Mouse (Mus musculus) embryonic facial prominence, embryonic 14.5 days (tissue): ENCODE data around the gene Cd86. TPM values are rescaled to one million over a fixed set of nuclear protein-coding genes. Genes with fewer than 3 reads are reported as not detected.

Source experiments
- ATAC-seq: fragments of 200-750 bp; cut with Nextera tagmentation; 2 replicates; pipeline ENCODE4 v1.8.0; 2017; ENCODE audit warnings: low read depth, moderate number of reproducible peaks, moderate TSS enrichment
- DNase-seq: peaks from one replicate; pipeline ENCODE4 v3.0.0-alpha.2; 2015; ENCODE audit warnings: low spot score
- H3K27ac ChIP-seq: fragments of 300-500 bp; sonication (generic); replicated peaks from 2 replicates; pipeline ENCODE4 v1.5.1; 2014; ENCODE audit warnings: low read depth, mild to moderate bottlenecking, low read length, moderate library complexity
- H3K27me3 ChIP-seq: fragments of 300-500 bp; sonication (generic); replicated peaks from 2 replicates; pipeline ENCODE4 v1.6.1; 2014; ENCODE audit warnings: low read length; ENCODE audit not compliant: control insufficient read depth, insufficient read depth
- H3K36me3 ChIP-seq: fragments of 300-500 bp; sonication (generic); 2 replicates; pipeline ENCODE4 v1.6.1; 2014; ENCODE audit warnings: low read length, mixed read lengths; ENCODE audit not compliant: control insufficient read depth, insufficient read depth
- H3K4me1 ChIP-seq: fragments of 300-500 bp; sonication (generic); 2 replicates; pipeline ENCODE4 v1.6.1; 2014; ENCODE audit warnings: antibody characterized with exemption, low read length; ENCODE audit not compliant: control insufficient read depth, insufficient read depth
- H3K4me2 ChIP-seq: fragments of 300-500 bp; sonication (generic); 2 replicates; pipeline ENCODE4 v1.6.1; 2014; ENCODE audit warnings: low read depth, mild to moderate bottlenecking, low read length, moderate library complexity, mixed read lengths
- H3K4me3 ChIP-seq: fragments of 300-500 bp; sonication (generic); 2 replicates; pipeline ENCODE4 v1.5.1; 2014; ENCODE audit warnings: low read depth, mild to moderate bottlenecking, low read length
- H3K9ac ChIP-seq: fragments of 300-500 bp; sonication (generic); 2 replicates; pipeline ENCODE4 v1.6.1; 2014; ENCODE audit warnings: low read depth, mild to moderate bottlenecking, low read length, moderate library complexity, mixed read lengths
- H3K9me3 ChIP-seq: fragments of 300-500 bp; sonication (generic); 2 replicates; pipeline ENCODE4 v1.6.1; 2016; ENCODE audit warnings: low read length; ENCODE audit not compliant: control insufficient read depth
- WGBS: fragments of 180-500 bp; shearing (Covaris S2); extraction: QIAGEN DNeasy Blood & Tissue Kit; methylation state at CpG from one replicate; pipeline ENCODE4 v1.1.7; 2014; 5-methylcytosine and 5-hydroxymethylcytosine counted together
- polyA plus RNA-seq: library from polyadenylated mRNA; unstranded; fragments of >200 nt; fragmentation: Nextera tagmentation; extraction: Ambion mirVana; gene quantifications from 2 replicates; pipeline ENCODE4 v1.2.1, GENCODE M21; 2014

The Cd86 gene
- polyA plus RNA-seq, 1 experiment from 2014 or later = 2.8 TPM

GRCm38 (mm10) chr16:36649304-36649703, 16.6 kb downstream of the Cd86 start:
- Histone ChIP-seq H3K36me3 (no peaks in the 10 kb centered on the region), H3K4me1 (no peaks in the 10 kb centered on the region), H3K9ac (no peak overlapping the region), H3K4me3 (no peak overlapping the region), H3K4me2 (no peak overlapping the region), H3K27me3 (no peaks in the 10 kb centered on the region), H3K9me3 (no peaks in the 10 kb centered on the region), H3K27ac (no peak overlapping the region)
- DNase-seq (no peak), ATAC-seq (no peak)
- WGBS = 59% methylated on average over 3 of the region's 3 CpGs

DNA sequence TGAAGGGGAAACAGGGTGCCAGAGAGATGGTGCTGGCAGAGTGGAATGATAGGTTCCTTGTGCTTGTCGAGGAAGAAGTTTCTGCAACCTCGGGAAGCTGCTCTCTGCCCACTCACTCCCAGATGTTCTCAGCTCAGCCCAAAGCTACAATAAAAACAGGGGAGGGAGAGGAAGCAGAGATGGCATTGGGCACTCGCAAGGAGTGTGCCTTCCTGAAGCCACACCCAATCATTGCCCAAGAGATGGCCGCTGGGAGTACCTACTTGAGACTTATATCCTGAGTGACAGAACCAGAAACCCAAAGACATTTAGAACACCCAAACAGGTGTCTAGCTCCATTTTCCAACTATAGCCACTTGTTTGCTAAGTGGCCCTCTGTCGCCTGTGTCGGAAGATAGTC, 20.8 kb downstream of the Cd86 start:
- Histone ChIP-seq H3K4me3 (no peak overlapping the region), H3K9ac (no peak overlapping the region), H3K36me3 (no peaks in the 10 kb centered on the region), H3K27ac (no peak overlapping the region), H3K4me1 (no peaks in the 10 kb centered on the region), H3K4me2 (no peak overlapping the region), H3K9me3 (no peaks in the 10 kb centered on the region), H3K27me3 (no peaks in the 10 kb centered on the region)
- DNase-seq (no peak), ATAC-seq (no peak)
- WGBS = 79% methylated on average over 6 of the region's 6 CpGs

DNA sequence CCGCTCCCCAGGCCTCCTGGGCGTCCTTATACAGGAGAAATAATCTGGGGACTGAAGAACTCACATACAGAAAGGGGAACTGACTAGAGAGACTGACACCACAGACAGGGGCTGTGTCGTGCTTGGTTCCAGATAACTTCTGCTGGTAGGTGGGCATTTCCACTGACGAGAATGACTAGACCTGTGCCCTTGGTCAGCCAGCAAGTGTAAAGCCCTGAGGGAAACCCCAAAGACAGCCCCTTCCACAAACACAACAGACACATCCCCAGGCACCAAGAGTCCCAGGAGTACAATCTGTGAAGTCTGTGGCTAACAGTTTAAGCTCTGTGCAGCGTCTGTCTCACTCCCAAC, 23.2 kb downstream of the Cd86 start:
- no peak for ATAC-seq
- whole genome bisulfite sequencing = 74% methylated on average over 5 of the region's 5 CpGs

DNA sequence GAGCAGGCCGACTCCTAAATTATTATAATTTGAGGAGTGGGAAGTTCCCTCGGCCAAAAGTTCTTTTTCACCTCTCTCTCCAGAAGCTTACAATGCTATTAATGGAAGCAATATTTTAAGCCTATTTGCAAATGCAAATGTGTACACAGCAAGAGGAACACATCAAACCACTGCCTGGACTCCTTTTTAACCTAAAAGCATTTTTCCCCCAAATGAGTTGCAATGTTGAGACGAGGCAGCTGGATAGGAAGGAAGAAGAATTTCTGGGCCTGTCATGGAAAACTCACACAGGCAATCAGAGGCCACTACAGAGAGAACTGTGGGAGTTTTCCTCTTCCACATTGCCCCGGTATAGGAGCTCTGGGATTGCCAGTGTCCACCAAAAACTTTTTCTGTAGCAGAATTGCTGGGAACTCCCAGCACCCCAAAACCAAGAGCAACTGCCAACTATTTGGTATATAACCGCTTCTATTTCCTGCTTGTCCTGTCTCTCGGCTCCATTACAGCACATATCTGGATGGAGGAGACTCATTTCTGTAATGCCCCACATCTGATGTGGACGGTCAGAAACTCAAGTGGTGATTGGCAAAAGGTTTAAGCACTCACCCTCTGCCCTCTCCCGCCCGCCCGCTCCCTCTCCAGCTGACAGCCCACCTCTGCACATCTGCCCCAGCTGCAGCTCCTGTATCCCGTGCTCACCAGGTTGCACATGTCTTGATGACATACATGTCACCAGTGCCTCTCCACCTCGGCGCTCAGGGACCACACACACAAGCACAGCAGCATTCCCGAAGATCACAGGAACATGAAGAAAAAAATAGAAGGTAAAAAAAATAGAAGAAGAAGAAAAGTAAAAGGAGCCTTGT, 23.8 kb downstream of the Cd86 start:
- Histone ChIP-seq H3K4me2 (no peak overlapping the region), H3K4me3 (no peak overlapping the region), H3K4me1 (no peaks in the 10 kb centered on the region), H3K27ac (no peak overlapping the region), H3K36me3 (no peaks in the 10 kb centered on the region), H3K9ac (no peak overlapping the region), H3K27me3 (no peaks in the 10 kb centered on the region), H3K9me3 (no peaks in the 10 kb centered on the region)
- WGBS = 74% methylated on average over 14 of the region's 14 CpGs
- ATAC-seq (no peak), DNase-seq (no peak)

More for the DNA sequence above, 23.2 kb downstream of the Cd86 start:
- Histone ChIP-seq H3K36me3 (no peaks in the 10 kb centered on the region), H3K4me1 (no peaks in the 10 kb centered on the region), H3K4me3 (no peak overlapping the region), H3K9me3 (no peaks in the 10 kb centered on the region), H3K9ac (no peak overlapping the region), H3K4me2 (no peak overlapping the region), H3K27me3 (no peaks in the 10 kb centered on the region), H3K27ac (no peak overlapping the region)
- DNase-seq = no peak

GRCm38 (mm10) chr16:36640993-36641392, 24.9 kb downstream of the Cd86 start:
- Histone ChIP-seq H3K9ac (no peak overlapping the region), H3K27ac (no peak overlapping the region), H3K4me1 (no peaks in the 10 kb centered on the region), H3K36me3 (no peaks in the 10 kb centered on the region), H3K4me2 (no peak overlapping the region), H3K9me3 (no peaks in the 10 kb centered on the region), H3K4me3 (no peak overlapping the region), H3K27me3 (no peaks in the 10 kb centered on the region)
- 62% methylated on average over 5 of the region's 5 CpGs for WGBS
- ATAC-seq = no peak
- no peak for DNase-seq

DNA sequence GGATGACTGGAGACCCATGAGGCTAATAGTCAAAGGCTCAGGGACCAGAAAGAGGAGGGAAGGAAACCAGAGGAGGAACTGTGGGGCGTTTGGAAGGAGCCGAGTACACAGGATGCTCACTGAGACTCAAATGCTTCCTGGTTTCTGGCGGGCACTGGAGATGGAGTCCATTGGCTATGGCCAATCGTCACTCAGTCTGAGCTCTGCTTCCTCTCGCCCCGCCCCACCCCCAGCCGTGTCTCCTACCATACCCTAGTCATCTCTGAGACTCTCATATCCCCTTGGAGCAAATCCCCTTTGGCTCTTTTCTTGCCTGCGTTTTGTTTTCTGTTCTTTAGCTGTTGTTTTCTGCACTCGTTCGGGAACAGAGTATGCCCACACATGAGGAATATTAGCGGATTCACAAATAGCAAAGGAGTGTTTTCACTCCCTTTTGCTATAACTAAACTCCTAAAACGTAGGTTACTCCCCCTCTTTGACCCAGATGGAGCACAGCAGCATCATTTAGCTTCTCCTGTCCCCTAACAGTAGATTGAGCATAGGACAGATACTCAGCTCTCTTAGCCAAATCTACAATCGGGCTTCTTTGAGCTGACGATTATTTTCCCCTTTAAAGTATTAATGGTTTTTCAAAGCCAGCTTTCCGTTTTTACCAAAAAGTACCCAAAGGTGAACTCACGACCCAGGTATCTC, 25.9 kb downstream of the Cd86 start:
- Histone ChIP-seq H3K4me2 (no peak overlapping the region), H3K27me3 (no peaks in the 10 kb centered on the region), H3K9me3 (no peaks in the 10 kb centered on the region), H3K36me3 (no peaks in the 10 kb centered on the region), H3K4me1 (no peaks in the 10 kb centered on the region), H3K4me3 (no peak overlapping the region), H3K27ac (no peak overlapping the region), H3K9ac (no peak overlapping the region)
- 88% methylated on average over 16 of the region's 16 CpGs for WGBS
- DNase-seq = no peak
- no peak for ATAC-seq

- Histone ChIP-seq H3K4me3 (no peak overlapping the region), H3K4me2 (no peak overlapping the region), H3K9ac (no peak overlapping the region), H3K27ac (no peak overlapping the region), H3K36me3 (no peaks in the 10 kb centered on the region), H3K27me3 (no peaks in the 10 kb centered on the region), H3K4me1 (no peaks in the 10 kb centered on the region), H3K9me3 (no peaks in the 10 kb centered on the region)
- DNase-seq (no peak), ATAC-seq (no peak)
- 64% methylated on average over 4 of the region's 4 CpGs for WGBS
These were observed 29.1 kb downstream of the Cd86 start for GRCm38 (mm10) chr16:36636800-36637199.

DNA sequence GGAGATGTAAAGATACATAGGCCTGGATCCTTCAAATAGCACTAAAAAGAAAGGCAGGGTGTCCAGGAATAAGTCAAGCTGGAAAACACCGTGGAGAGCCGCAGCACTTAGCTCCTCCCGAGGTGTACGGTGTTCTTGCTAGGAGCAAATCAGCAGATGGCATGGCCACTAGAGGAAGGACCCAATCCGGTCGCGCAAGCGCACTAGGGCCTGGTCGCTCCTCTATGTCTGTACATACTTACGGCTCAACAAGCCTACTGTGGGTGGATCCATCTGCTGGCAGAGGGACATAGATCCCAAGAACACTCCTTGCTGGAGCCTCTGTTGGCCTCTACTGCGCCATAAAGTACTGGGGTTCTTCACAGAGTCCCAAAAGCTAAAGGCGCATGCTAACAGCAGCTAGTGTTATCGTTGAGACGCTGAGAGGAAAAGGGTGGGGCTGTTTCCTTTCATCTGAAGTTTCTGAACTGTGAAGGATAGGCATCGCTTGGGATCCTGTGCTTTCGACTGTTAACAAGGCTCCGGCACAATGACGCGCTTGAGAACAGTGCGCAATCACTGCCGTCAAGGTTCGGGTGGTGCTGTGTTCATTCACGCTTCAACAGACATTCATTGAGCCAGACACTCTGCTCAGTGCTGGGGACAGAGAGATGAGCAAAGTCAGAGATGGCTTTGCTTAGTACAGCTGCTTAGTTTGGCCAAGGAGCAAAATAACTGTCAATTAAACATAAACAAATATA, 30.7 kb downstream of the Cd86 start:
- Histone ChIP-seq H3K4me3 (no peak overlapping the region), H3K9me3 (no peaks in the 10 kb centered on the region), H3K27ac (no peak overlapping the region), H3K9ac (no peak overlapping the region), H3K36me3 (no peaks in the 10 kb centered on the region), H3K4me1 (no peaks in the 10 kb centered on the region), H3K27me3 (no peaks in the 10 kb centered on the region), H3K4me2 (no peak overlapping the region)
- DNase-seq (no peak), ATAC-seq (no peak)
- 92% methylated on average over 23 of the region's 23 CpGs for WGBS
